Mouse (Mus musculus): ENCODE data around the gene Sec16a. TPM values are rescaled to one million over a fixed set of nuclear protein-coding genes. Genes with fewer than 3 reads are reported as not detected.
A peak's percentile ranks its signal among the peaks of the same experiment; 100 is the strongest.

The Sec16a gene
- polyA plus RNA-seq, 1 experiment from 2014 or later: 26.0 TPM

- 100% methylated on average over 1 of the region's 1 CpGs for WGBS
- no peak for ATAC-seq (ENCODE audit: low FRiP score, low read depth)
- Histone ChIP-seq H3K36me3 (peaks cover 95% of the 10 kb centered on the region), H3K27me3 (replicated peaks) (no peaks in the 10 kb centered on the region), H3K9ac (no peak overlapping the region), H3K27ac (no peak overlapping the region), H3K4me3 (no peak overlapping the region), H3K4me1 (no peaks in the 10 kb centered on the region), H3K4me2 (replicated peaks) (no peak overlapping the region), H3K9me3 (no peaks in the 10 kb centered on the region)
Measured at GRCm38 (mm10) chr2:26423086-26423485, 21.9 kb downstream of the Sec16a start.

DNA sequence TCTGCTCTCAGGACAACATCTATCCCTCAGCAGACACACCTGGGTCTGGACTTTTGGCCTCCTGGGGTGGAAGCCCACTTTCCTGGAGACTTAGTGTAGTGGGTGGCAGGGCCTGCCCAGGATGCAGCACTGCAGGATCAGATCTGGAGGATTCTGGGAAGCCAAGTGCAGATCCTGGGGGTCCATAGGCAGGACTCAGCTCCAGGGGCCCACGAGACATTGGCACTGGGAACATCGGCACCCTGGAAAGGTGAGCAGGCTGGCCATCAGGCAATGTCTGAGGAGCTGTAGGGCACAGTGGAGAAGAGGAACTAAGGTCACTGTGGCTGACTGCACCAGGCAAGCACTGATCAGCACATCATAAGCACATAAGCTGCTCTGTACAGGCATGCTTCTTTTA, 23.0 kb downstream of the Sec16a start:
- WGBS: 95% methylated on average over 2 of the region's 2 CpGs
- no peak for ATAC-seq (ENCODE audit: low FRiP score, low read depth)
- Histone ChIP-seq H3K4me1 (no peaks in the 10 kb centered on the region), H3K4me2 (replicated peaks) (no peak overlapping the region), H3K9ac (no peak overlapping the region), H3K9me3 (no peaks in the 10 kb centered on the region), H3K27ac (no peak overlapping the region), H3K27me3 (replicated peaks) (no peaks in the 10 kb centered on the region), H3K4me3 (no peak overlapping the region), H3K36me3 (peaks cover 94% of the 10 kb centered on the region)

DNA sequence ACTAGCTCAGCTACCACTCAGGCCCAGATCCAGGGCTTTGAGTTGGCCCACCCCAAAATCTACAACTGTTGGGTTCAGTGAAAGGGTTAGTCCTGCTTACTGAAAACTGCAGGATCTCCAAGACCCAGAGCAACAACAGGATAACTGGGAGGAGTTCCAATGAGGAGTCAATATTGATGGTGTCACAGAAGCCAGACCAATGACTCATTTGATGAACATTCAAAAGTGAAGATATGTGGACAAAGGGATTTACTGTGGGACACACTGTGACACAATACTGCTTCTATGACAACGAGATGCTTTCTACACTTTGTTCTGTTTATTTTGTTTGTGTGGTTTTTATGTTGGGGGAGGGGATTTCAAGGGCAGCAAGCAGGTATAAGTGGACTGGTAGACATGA, 26.9 kb downstream of the Sec16a start:
- Histone ChIP-seq H3K4me2 (replicated peaks) (no peak overlapping the region), H3K9ac (no peak overlapping the region), H3K4me1 (no peaks in the 10 kb centered on the region), H3K27me3 (replicated peaks) (no peaks in the 10 kb centered on the region), H3K4me3 (no peak overlapping the region), H3K27ac (no peak overlapping the region), H3K9me3 (no peaks in the 10 kb centered on the region), H3K36me3 (peaks cover 95% of the 10 kb centered on the region)
- WGBS: 87% methylated on average over 1 of the region's 1 CpGs
- no peak for ATAC-seq (ENCODE audit: low FRiP score, low read depth)

DNA sequence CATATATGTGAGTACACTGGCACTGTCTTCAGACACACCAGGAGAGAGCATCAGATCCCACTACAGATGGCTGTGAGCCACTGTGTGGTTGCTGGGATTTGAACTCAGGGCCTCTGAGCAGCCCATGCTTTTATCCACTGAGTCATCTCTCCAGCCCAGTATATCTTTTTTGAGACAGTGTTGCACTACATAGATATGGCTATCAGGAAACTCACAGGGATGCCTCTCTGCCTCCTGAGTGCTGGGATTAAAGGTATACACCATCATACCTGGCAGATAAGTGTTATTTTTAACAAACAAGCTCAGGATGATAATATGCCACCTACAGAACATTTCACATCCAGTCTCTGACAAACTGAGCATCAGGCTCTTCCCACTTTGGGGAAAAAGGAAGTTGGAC, 27.9 kb downstream of the Sec16a start:
- Histone ChIP-seq H3K9me3 (no peaks in the 10 kb centered on the region), H3K27me3 (replicated peaks) (no peaks in the 10 kb centered on the region), H3K4me3 (no peak overlapping the region), H3K36me3 (peaks cover 94% of the 10 kb centered on the region), H3K4me2 (replicated peaks) (no peak overlapping the region), H3K27ac (no peak overlapping the region), H3K4me1 (no peaks in the 10 kb centered on the region), H3K9ac (no peak overlapping the region)
- ATAC-seq (ENCODE audit: low FRiP score, low read depth): no peak

DNA sequence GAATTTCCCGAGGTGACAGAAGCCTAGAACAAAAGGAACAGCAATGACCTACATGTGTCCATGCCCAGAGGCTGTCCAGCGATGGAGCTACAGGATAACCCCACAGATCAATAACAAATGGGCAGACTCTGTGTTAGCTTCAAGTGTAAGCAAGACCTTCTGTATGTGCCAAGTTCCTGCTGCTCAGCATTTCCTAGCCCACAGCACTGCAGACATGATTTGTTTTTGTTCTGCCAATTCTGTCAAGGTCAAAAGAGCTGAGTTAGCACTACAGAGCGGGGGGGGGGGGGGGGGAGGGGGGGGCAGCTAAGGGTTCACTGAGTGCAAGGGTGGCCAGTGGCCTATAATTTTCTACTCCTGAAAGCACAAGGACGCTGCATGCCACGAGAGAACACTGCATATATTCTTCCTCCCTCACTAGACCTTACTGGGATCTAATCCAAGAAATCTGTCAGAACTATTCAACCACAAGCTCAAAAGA, 34.0 kb downstream of the Sec16a start:
- 84% methylated on average over 4 of the region's 5 CpGs for WGBS
- Histone ChIP-seq H3K4me3 (no peak overlapping the region), H3K9me3 (no peaks in the 10 kb centered on the region), H3K27me3 (replicated peaks) (no peaks in the 10 kb centered on the region), H3K27ac (no peak overlapping the region), H3K4me1 (peaks cover 25% of the 10 kb centered on the region), H3K9ac (no peak overlapping the region), H3K36me3 (peaks cover 68% of the 10 kb centered on the region), H3K4me2 (replicated peaks) (no peak overlapping the region)
- no peak for ATAC-seq (ENCODE audit: low FRiP score, low read depth)

- peaks cover 59% of the 10 kb centered on the region for H3K36me3 ChIP-seq
- peaks cover 32% of the 10 kb centered on the region for H3K4me1 ChIP-seq
- H3K4me2 ChIP-seq (replicated peaks): no peak overlapping the region
- 80% methylated on average over 5 of the region's 5 CpGs for WGBS
- no peaks in the 10 kb centered on the region for H3K27me3 ChIP-seq (replicated peaks)
- no peak overlapping the region for H3K9ac ChIP-seq
- no peak overlapping the region for H3K4me3 ChIP-seq
- no peak for ATAC-seq (ENCODE audit: low FRiP score, low read depth)
- H3K27ac ChIP-seq: no peak overlapping the region
- H3K9me3 ChIP-seq: no peaks in the 10 kb centered on the region
Measured at GRCm38 (mm10) chr2:26410091-26410490, 34.9 kb downstream of the Sec16a start.

DNA sequence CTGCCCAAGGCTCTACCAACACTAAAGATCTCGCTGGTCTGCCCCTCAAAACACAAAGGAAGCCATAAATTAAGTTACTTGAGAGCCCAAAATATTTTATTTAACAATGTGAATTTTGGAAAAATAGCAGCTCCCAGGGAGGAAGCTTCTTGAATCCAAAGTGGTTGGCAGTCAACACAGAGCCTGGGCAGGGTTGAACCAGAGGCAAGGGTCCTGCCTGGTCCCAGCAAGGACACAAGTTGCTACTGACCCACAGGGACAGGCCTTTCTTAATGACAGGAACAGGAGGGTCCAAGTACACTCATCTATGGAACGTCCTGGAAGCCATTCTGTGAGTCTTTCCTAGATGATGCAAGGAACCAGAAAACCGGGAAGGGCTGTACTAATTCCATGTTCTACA, 35.7 kb downstream of the Sec16a start:
- peaks cover 38% of the 10 kb centered on the region for H3K4me1 ChIP-seq
- H3K4me2 ChIP-seq (replicated peaks): peak overlapping the region; percentile 81
- 59% methylated on average over 3 of the region's 3 CpGs for WGBS
- H3K9me3 ChIP-seq: no peaks in the 10 kb centered on the region
- no peak overlapping the region for H3K27ac ChIP-seq
- peaks cover 53% of the 10 kb centered on the region for H3K36me3 ChIP-seq
- no peak overlapping the region for H3K9ac ChIP-seq
- H3K27me3 ChIP-seq (replicated peaks): no peaks in the 10 kb centered on the region
- ATAC-seq (ENCODE audit: low FRiP score, low read depth): peak; percentile 49; the same call in 1 of the 2 replicates
- peak overlapping the region; percentile 92; the same call in 1 of the 2 replicates for H3K4me3 ChIP-seq

- Histone ChIP-seq H3K36me3 (peaks cover 46% of the 10 kb centered on the region), H3K4me1 (peaks cover 38% of the 10 kb centered on the region), H3K4me2 (replicated peaks) (peak within 1 kb of the TSS; percentile 81), H3K4me3 (peak within 1 kb of the TSS; percentile 92), H3K27ac (peak within 1 kb of the TSS; percentile 26; the same call in 1 of the 2 replicates), H3K27me3 (replicated peaks) (no peaks in the 10 kb centered on the region), H3K9ac (peak within 1 kb of the TSS; percentile 92), H3K9me3 (no peaks in the 10 kb centered on the region)
- WGBS: under 1% methylated on average over 57 of the region's 57 CpGs
- ATAC-seq (ENCODE audit: low FRiP score, low read depth): peak; percentile 94
Measured at GRCm38 (mm10) chr2:26408515-26409356, 36.3 kb downstream of the Sec16a start, which contains the start of gene Inpp5e. Inpp5e (minus strand) TSS chr2:26409203.

- H3K4me1 ChIP-seq: peaks cover 36% of the 10 kb centered on the region
- no peak for ATAC-seq (ENCODE audit: low FRiP score, low read depth)
- H3K9me3 ChIP-seq: no peaks in the 10 kb centered on the region
- 79% methylated on average over 8 of the region's 8 CpGs for WGBS
- H3K4me3 ChIP-seq: no peak overlapping the region
- H3K27ac ChIP-seq: no peak overlapping the region
- peaks cover 43% of the 10 kb centered on the region for H3K36me3 ChIP-seq
- H3K9ac ChIP-seq: no peak overlapping the region
- no peak overlapping the region for H3K4me2 ChIP-seq (replicated peaks)
- no peaks in the 10 kb centered on the region for H3K27me3 ChIP-seq (replicated peaks)
Measured at GRCm38 (mm10) chr2:26403306-26403705, 41.7 kb downstream of the Sec16a start.

DNA sequence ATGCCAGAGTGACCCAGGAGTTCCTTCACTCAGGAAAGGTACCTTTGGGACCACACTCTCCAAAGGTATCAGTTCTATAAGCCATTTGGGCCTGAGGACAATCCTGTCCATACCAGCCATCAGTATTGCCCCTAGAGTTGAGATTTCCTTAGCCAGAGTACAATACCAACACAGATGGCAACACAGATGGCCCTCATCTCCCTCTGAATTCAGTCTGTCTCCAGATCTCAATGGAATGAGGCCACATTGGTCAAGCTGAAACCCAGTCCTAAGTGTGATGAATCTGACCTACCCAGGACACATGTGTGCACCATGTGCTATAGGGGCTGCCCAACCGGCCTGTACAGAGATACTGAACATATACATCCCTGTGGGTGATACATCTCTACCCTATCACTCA, 42.8 kb downstream of the Sec16a start:
- no peak overlapping the region for H3K27ac ChIP-seq
- ATAC-seq (ENCODE audit: low FRiP score, low read depth): no peak
- no peaks in the 10 kb centered on the region for H3K27me3 ChIP-seq (replicated peaks)
- no peak overlapping the region for H3K4me2 ChIP-seq (replicated peaks)
- peaks cover 51% of the 10 kb centered on the region for H3K36me3 ChIP-seq
- peaks cover 26% of the 10 kb centered on the region for H3K4me1 ChIP-seq
- 89% methylated on average over 1 of the region's 1 CpGs for WGBS
- H3K9ac ChIP-seq: no peak overlapping the region
- H3K9me3 ChIP-seq: no peaks in the 10 kb centered on the region
- no peak overlapping the region for H3K4me3 ChIP-seq

- no peaks in the 10 kb centered on the region for H3K9me3 ChIP-seq
- no peaks in the 10 kb centered on the region for H3K27me3 ChIP-seq (replicated peaks)
- no peak for ATAC-seq (ENCODE audit: low FRiP score, low read depth)
- peaks cover 13% of the 10 kb centered on the region for H3K4me1 ChIP-seq
- no peak overlapping the region for H3K4me2 ChIP-seq (replicated peaks)
- H3K4me3 ChIP-seq: no peak overlapping the region
- H3K36me3 ChIP-seq: peaks cover 58% of the 10 kb centered on the region
- WGBS: 90% methylated on average over 4 of the region's 4 CpGs
- no peak overlapping the region for H3K9ac ChIP-seq
- no peak overlapping the region for H3K27ac ChIP-seq
Measured at GRCm38 (mm10) chr2:26401023-26401422, 44.0 kb downstream of the Sec16a start.

- Histone ChIP-seq H3K36me3 (peaks cover 65% of the 10 kb centered on the region), H3K9ac (no peak overlapping the region), H3K9me3 (no peaks in the 10 kb centered on the region), H3K4me1 (0 out of 2 replicates have a peak, but pooled peaks cover 7% of the 10 kb centered on the region), H3K4me2 (replicated peaks) (no peak overlapping the region), H3K4me3 (no peak overlapping the region), H3K27me3 (replicated peaks) (no peaks in the 10 kb centered on the region), H3K27ac (no peak overlapping the region)
- ATAC-seq (ENCODE audit: low FRiP score, low read depth): no peak
- 91% methylated on average over 5 of the region's 5 CpGs for WGBS
Measured at GRCm38 (mm10) chr2:26400296-26400695, 44.7 kb downstream of the Sec16a start.

GRCm38 (mm10) chr2:26399647-26400046, 45.4 kb downstream of the Sec16a start:
- Histone ChIP-seq H3K27me3 (replicated peaks) (no peaks in the 10 kb centered on the region), H3K27ac (no peak overlapping the region), H3K36me3 (peaks cover 72% of the 10 kb centered on the region), H3K4me1 (0 out of 2 replicates have a peak, but pooled peaks cover 1% of the 10 kb centered on the region), H3K9me3 (no peaks in the 10 kb centered on the region), H3K4me3 (no peak overlapping the region), H3K4me2 (replicated peaks) (no peak overlapping the region), H3K9ac (no peak overlapping the region)
- 90% methylated on average over 5 of the region's 5 CpGs for WGBS
- no peak for ATAC-seq (ENCODE audit: low FRiP score, low read depth)
